Mouse (Mus musculus) neutrophil, adult 5-6 weeks (primary cell): ENCODE results near the gene Cdk11b. TPM values are rescaled to one million over a fixed set of nuclear protein-coding genes. Genes with fewer than 3 reads are reported as not detected.

Source experiments
- ATAC-seq: fragments of 151-379, 151-347 bp; 2 replicates; pipeline ENCODE4 v1.8.0; 2017; ENCODE audit warnings: mild to moderate bottlenecking, moderate TSS enrichment; ENCODE audit not compliant: insufficient number of reproducible peaks, poor library complexity, low FRiP score, severe bottlenecking; ENCODE audit errors: extremely low read depth
- total RNA-seq: library from RNA; stranded (forward); fragments of 200-1000 nt; gene quantifications from 2 replicates; pipeline ENCODE4 v1.2.3, GENCODE M21; 2017

Gene Cdk11b
- total RNA-seq, 1 experiment from 2014 or later, result 137 TPM

DNA sequence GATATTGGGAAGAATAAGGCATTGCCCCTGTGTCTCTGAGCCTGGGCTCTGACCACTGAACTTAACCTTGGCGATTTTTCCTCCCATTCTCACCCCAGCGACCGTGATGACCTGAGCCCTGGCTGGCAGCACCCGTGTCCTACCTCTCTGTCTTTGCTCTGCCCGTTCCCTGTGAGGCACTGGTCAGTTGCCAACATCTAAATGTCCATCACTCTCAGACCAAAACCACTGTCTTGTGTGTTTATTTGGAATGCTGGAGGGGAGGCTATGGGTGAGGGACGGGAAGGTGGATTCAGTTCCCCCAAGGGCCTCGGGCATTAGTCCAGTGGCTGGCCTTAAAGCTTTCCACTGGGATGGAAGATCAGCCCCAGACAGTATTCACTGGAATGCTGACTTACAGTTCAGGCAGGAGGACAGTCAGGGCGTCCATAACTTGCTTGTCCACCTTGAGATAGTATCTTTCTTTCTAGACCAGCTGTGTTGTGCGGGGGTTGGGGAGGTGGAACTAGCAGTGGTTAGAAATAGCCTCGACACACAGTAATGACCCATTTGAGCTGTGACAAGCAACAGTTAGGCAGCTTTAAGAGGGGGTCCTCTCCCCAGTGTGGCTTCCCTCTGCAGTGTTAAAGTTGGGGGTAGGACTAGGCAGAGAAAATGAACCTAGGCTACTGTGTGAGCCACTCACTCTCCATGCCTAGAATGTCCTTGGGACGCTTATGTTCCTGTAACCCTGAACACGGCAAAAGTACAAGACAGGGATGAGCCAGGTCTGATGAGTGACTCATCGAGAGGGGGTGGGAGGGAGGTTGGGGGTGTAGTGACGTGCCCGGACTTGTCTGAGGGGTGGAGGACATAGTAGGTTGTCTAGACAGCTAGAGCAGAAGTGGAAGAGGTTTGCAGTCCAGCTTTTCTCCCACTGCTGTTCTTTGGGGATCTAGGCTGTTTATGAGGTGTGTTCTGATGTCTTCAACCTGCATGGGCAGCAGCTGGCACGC is 71.9 kb downstream of the Cdk11b start:
- ATAC-seq, result no peak

Other genes with a start within 250 kb of the Cdk11b start
- gene Gabrd, start 226.7 kb upstream of the Cdk11b start, total RNA-seq, result not detected in 2 replicates
- 1.5 and 3.8 TPM in 2 replicates for gene Cfap74, start 215.7 kb upstream of the Cdk11b start, total RNA-seq
- not detected in 2 replicates for gene Tmem52, start 155.7 kb upstream of the Cdk11b start, total RNA-seq
- 120 and 143 TPM in 2 replicates for gene Gnb1, start 133.5 kb upstream of the Cdk11b start, total RNA-seq
- gene Nadk, start 62.5 kb upstream of the Cdk11b start, total RNA-seq, result 281 and 295 TPM in 2 replicates
- 10.0 and 11.3 TPM in 2 replicates for gene Slc35e2, start 23.4 kb upstream of the Cdk11b start, total RNA-seq
- not detected in 2 replicates for gene Gm10563, start 20.6 kb downstream of the Cdk11b start, total RNA-seq
- gene Mmp23, start 28.5 kb downstream of the Cdk11b start, total RNA-seq, result 0.74 and 0.93 TPM in 2 replicates
- gene Mib2, start 44.3 kb downstream of the Cdk11b start, total RNA-seq, result 37.0 and 38.5 TPM in 2 replicates
- gene Fndc10, start 69.5 kb downstream of the Cdk11b start, total RNA-seq, result 0.23 and 0.37 TPM in 2 replicates
- gene Ssu72, start 79.9 kb downstream of the Cdk11b start, total RNA-seq, result 148 and 173 TPM in 2 replicates
- gene Tmem240, start 109.9 kb downstream of the Cdk11b start, total RNA-seq, result 0.12 and 0.61 TPM in 2 replicates
- gene Atad3a, start 136.2 kb downstream of the Cdk11b start, total RNA-seq, result 41.5 and 55.2 TPM in 2 replicates
- 0.12 and 0.37 TPM in 2 replicates for gene Vwa1, start 149.8 kb downstream of the Cdk11b start, total RNA-seq
- 0.12 TPM in 1 of 2 replicates, not detected in the other for gene Tmem88b, start 161.0 kb downstream of the Cdk11b start, total RNA-seq
- not detected in 2 replicates for gene Ankrd65, start 165.6 kb downstream of the Cdk11b start, total RNA-seq
- 30.4 and 33.5 TPM in 2 replicates for gene Mrpl20, start 178.0 kb downstream of the Cdk11b start, total RNA-seq
- 394 and 410 TPM in 2 replicates for gene Ccnl2, start 187.6 kb downstream of the Cdk11b start, total RNA-seq
- gene Aurkaip1, start 206.4 kb downstream of the Cdk11b start, total RNA-seq, result 129 and 133 TPM in 2 replicates
- 0.47 and 2.3 TPM in 2 replicates for gene Mxra8, start 214.8 kb downstream of the Cdk11b start, total RNA-seq
- 32.8 and 39.2 TPM in 2 replicates for gene Dvl1, start 222.5 kb downstream of the Cdk11b start, total RNA-seq
- 1.4 and 1.8 TPM in 2 replicates for gene Tas1r3, start 238.5 kb downstream of the Cdk11b start, total RNA-seq
- gene Cptp, start 244.6 kb downstream of the Cdk11b start, total RNA-seq, result 2.3 and 10.1 TPM in 2 replicates
- gene Ints11, start 244.7 kb downstream of the Cdk11b start, total RNA-seq, result 25.4 and 26.8 TPM in 2 replicates